Mouse (Mus musculus): ENCODE results near the gene Synpo2l. TPM values are rescaled to one million over a fixed set of nuclear protein-coding genes. Genes with fewer than 3 reads are reported as not detected.

The Synpo2l gene
- total RNA-seq, 2 experiments from 2014 or later: 0.35 to 0.57 TPM

DNA sequence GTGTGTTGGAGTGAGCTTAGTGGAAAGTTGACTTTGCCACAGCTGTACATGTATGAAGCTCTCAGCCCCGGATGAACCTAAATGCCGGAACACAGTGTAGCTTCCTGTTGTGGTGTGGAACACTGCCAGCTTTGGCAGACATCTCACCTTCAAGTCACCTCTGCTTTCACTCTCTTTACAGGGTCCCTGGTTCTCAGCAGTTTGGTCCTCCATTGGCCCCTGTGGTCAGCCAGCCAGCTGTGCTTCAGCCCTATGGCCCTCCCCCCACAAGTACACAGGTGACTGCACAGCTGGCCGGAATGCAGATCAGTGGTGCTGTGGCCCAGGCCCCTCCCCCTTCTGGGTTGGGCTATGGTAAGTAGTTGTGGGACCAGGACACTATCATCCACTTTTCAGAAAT is 14.3 kb upstream of the Synpo2l start:
- DNase-seq (ENCODE audit: low spot score in 2 of 2): no peak

DNA sequence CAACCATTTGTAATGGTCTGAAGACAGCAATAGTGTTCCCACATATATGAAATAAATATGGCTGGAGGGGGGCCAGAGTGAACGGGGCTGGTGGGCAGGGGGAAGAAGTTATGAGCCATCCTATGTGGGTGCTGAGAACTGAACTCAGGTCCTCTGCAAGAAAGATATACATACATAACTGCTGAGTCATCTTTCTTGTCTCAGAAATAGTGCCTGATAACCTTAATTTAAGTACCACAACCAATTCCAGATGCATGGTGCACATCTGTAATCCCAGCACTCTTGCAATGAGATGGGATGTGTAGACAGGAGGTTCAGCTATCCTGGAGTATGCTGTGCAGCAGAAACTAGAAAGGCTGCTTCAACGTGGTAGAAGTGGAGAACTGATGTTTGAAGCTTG is 13.6 kb upstream of the Synpo2l start:
- no peak for DNase-seq (ENCODE audit: low spot score in 2 of 2)

DNA sequence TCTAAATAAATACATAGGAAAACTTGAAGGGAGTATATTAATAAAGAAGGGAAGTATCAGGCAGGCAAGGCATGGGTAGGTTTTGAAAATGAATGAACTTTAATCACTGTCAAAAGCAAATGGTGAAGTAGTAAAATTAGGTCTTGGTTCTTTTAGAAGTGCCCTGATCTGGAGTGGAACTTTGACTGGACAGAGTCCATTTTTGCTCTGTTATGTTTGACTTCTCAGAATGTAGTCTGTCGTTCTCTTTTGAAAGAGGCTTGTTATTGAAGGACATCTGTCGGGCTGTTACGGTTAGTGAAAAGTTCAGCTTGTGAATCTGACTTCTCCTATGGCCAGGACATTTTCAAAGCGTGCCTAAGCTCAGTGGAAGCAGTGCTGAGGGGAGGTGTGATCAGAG is 9.8 kb upstream of the Synpo2l start:
- no peak for DNase-seq (ENCODE audit: low spot score in 2 of 2)

DNA sequence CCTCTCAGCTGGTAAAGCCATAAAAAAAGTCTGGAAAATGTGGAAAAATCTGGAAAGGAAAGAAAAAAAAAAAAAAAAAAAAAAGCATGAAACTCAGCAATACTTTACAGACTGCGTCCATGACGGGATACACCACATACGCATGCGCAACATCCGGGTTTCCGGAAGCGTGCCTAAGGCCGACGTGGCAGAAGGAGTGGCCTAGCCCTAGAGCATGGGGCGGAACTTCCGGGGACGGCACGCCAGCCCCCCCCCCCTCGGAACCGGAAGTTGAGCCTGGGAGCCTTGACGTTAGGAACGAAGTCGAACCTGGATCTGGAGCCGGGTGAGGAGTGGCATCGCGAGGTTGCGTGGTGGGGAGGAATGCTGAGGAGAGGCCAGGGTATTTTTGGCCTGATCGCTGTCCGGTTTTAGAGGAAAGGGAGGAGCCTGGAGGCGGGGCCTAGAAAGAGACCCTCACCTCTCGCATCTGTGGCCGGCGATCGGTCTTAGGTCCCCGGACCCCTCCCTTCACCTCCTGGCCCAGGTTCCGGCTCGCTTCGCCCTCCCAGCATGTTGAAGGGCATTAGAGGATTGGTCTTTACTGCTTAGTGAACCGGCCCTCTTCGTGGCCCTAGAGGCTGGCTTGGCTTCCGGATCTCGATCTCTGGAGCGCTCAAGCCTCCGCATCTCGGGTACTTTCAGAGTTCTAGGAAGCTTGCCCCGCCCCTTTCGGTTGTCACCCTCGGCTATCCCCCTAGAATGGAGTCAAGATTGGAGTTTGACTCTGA is 6.1 kb upstream of the Synpo2l start, which contains the start of gene Sec24c:
Sec24c (plus strand) TSS at position 245 of the 770 bp plus-strand sequence.
- peak; percentile 95 to 98 for DNase-seq (ENCODE audit: low spot score in 2 of 2)

DNA sequence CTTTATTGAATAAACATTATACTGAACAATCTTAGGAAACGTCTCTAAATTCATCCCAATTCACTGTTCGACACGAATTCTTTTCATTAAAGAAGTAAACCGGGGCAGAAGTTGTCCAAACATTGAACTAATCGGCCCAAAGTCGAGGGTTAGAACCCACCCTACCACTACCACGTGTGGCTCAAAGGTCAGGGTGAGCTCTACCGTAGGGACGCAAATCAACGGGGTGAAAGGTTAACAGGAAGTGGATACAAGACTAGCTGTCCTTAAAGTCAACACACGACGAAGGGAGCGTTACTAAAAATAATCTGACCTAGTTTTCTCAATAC is 5.5 kb upstream of the Synpo2l start:
- peak in 1 of 2 experiments; percentile 18 for DNase-seq (ENCODE audit: low spot score in 2 of 2)

DNA sequence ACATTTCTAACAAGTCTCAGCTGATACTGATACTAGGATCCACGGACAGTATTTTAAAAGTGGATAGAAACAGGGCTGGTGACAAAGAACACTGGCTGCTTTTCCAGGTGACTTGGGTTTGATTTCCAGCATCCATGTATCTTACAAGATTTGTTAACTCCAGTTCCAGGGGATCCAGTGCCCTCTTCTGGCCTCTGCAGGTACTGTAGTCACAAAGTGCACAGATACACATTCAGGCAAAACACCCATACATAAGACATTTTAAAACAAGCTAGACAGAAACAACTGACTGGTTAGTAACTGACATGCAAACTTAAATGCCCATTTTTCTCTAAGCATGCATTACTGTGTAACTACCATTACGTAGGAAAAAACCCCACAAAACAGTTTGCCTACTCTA is 4.8 kb upstream of the Synpo2l start:
- DNase-seq (ENCODE audit: low spot score in 2 of 2): no peak

DNA sequence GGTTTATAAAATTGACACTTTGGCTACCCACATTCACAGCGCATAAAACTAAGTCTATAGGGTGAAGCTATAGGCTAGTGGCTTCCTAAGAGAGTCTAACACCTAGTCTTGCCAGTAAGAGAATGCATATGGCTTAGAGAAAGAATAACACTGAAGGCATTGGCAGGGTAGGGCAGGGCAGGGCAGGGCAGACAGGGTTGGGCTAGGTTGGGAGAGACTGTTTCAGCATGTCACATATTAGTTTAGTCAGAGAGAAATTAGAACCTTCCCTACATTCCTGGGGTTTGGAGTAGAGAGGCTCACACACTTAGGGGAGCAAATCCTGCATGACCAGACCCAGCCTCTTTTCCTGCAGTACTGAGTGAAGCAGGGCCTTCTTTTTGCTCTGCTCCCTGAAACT is 685 bp downstream of the Synpo2l start:
- no peak for DNase-seq (ENCODE audit: low spot score in 2 of 2)

DNA sequence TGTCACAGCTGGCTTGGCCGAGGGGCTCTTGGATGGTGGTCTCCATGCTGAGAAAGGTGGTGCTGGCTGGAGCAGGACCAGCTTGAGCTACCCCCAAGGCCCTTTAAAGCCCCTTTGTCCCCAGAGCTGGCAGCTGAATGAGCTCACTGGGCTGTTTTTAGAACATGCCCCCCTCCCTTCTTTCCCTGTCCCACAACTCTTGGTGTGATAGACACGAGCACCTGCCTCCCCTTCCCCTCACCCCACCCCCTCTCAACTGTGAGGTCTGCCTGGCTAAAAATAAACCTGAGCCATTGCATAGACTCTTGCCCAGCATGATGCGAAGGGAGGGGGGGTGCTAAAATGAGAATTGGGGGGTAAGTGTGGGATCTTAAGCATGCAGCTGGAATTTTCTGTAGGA is 3.7 kb downstream of the Synpo2l start:
- no peak for DNase-seq (ENCODE audit: low spot score in 2 of 2)

DNA sequence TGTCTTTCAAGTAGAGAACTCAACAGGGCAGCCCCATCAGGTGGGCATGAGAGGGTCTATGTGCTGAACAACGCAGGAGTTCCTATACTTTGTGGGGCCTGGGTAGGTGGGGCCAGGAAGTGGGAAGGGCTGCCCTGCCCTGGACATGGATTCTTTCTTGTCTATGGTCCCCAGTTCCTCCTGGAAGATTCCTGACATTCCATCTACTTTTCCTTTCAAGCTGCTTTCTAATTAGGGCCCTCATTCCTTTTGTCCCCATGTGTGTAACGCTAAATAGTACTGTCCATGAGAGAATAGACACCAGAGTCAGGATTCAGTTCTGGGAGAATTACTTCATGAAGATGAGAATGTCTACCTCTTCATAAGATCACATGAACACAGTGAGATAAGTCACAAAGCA is 4.6 kb downstream of the Synpo2l start:
- DNase-seq (ENCODE audit: low spot score in 2 of 2): no peak

DNA sequence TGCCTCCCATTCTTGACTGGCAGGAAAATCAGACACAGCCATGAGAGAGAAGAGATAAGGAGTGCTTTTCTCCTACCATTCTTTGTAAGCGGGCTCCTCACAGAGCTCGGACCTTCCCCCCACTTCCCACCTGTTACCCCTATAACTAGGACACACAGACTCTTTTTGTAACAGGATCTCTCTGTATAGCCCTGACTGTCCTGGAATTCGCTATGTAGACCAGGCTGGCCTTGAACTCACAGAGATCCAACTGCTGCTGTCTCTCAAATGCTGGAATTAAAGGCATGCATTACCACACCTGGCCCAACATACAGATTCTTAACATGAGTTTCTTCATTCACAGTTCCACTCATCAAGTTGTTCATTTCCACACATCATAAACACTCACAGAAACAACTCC is 5.4 kb downstream of the Synpo2l start:
- no peak for DNase-seq (ENCODE audit: low spot score in 2 of 2)

DNA sequence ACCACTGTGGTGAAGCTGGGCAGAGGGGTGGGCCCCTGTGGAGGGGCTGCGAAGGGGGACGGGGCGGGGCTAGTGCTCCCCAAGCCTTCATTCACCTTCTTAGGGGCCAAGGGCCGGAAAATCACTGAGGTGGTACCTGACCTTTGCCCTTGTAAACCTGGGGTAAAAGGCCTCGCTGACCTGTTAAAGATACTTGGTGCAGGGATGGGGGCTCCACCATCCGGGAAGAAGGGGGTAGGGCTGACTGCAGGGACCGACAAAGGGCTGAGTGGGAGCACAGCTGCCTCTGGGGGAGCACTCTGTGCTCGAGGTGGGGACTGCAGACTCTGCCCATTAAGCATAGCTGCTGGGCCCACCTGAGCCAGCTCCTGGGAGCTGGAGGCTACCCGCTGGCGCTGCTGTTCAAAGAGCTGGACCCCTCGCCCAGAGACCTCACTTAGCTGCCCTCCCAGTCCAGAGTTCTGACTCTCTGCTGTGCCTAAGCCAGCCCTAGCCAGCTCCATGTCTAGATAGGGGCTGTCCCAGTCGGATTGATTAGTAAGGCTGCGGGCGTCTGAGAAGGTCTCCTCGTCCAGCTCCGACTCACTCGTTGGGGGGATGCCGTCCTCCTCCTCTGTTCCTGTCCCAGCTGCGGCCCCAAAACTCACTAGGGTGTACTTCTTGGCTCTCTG is 6.4 kb downstream of the Synpo2l start:
- peak in 1 of 2 experiments; percentile 45 for DNase-seq (ENCODE audit: low spot score in 2 of 2)

DNA sequence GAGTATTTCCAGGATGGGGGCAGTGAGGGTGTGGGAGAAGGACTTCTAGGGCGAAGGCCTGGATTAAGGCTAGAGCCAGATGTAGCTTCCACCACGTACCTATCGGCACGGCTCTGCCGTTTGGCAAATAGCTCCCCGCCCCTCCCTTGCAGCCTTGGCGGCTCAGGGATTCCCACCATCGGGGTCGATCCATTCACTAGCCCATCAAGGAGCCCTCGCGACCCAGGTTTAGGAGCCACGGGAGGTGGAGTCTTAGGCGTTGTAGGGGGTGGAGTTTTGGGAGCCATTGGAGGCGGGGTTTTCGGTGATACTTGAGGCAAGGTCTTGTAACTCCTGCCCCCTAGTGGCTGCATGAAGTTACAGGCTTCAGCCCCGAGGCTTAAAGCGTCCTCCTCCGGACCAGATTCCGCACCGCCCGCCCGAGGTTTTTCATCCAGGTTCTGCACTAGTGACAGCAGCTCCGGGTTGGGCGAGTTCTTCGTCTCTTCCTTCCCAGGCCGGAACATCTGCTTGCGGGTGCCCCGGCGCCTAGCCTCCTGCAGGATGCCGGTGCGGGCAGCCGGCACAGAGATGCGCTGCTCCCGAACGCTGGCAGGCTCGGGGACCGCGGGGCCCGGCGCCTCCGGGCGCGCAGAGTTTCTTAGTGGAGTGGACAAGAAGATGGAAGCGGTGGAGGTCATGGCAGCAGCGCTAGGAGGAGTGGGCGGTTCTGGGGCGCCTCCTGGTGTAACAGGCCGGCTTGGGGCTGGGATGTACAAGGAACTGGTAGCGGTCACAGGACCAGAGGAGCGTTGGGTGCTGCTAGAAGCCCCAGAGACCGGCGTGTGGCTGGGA is 7.1 kb downstream of the Synpo2l start:
- peak; percentile 93 to 97 for DNase-seq (ENCODE audit: low spot score in 2 of 2)

DNA sequence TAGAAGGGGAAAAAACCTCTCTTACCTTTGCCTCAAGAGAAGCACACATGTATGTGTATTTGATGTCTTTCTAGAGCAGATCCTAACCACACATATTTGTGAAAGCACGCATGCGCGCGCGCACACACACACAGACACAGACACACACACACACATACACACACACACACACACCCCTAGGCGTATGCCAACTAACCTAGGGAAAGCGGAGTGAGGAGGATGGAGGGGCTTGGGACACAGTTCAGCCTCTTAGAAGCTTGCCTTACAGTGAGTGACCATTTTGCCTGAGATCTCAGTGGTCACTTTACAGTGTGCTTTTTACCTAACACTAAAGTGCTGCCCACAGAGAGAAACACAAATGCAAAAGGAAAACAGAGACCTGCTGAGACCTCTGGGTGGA is 8.5 kb downstream of the Synpo2l start:
- DNase-seq (ENCODE audit: low spot score in 2 of 2): no peak

DNA sequence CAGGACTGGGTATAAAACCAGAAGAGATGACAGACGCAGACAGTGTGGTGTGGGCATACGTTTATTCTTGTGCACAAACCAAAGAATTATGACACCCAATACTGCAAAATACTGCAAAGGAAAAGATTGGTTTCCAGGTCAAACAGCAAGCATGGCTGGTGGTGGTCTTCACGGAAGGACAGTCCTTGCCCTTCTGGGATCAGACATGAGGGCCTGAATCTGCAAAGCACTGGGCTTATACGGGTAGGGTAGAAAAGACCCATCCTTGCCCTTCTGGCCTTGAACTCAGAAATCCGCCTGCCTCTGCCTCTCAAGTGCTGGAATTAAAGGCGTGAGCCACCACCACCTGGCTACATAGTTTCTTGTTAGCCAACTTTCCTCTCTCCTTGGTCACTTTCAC is 9.3 kb downstream of the Synpo2l start:
- DNase-seq (ENCODE audit: low spot score in 2 of 2): no peak

DNA sequence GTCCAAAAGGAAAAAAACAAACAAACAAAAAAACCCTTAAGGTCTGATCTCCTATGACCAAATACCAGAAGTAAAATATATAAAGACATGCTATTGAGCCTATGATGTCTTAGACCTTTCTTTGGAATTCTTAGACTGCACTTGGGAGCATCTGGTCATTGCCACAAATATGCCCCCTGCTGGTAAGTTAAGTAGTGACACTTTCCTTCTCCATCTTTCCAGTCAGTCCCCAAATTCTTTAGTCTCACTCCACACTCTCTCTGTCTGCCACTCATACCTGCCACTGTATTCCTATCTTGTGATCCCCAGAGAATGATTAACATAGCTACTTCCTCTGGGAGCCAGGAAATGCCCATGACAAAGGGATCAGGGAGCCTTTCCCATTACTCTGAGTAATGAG is 9.8 kb downstream of the Synpo2l start:
- peak in 1 of 2 experiments; percentile 66 for DNase-seq (ENCODE audit: low spot score in 2 of 2)

DNA sequence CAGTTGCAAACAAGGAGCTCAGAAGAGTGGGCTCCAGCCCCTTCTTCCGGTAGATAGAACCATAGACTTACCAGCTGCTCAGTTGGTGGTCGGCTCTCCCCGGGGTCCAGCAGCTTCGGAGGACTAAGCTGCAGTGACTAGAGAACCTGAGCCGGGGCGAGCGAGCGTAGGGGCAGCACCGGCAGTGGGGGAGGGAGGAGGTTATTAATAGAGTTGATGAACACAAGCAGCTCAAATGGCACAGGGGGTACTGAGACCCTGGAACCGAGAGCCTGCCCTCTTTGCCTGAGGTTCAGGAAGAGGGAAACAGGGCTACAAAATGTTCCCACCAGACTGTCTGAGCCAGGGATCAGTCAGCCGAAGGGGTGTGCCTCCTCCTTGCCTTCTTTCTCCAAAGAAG is 11.8 kb downstream of the Synpo2l start, which contains the start of gene Myoz1:
Myoz1 (minus strand) TSS at position 180 of the 400 bp plus-strand sequence.
- DNase-seq (ENCODE audit: low spot score in 2 of 2): no peak

DNA sequence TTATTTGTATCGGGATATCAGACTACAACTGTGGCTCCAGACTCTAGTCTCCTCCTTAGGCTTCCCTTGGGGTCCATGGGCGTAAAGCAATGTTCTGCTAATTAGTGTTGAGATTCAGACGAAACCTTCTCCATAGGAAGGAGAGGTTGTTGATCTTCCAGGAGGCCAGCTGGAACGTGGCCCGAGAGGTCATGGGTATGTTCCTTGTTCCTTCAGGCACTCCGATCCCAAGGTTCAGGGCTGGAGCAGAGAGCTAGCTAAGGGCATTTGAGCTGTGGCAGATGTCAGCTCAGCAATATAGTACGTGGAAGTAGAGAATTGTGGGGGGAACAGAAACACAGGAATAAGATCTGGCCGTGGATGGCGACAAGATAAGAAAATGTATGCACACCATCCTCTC is 12.4 kb downstream of the Synpo2l start:
- no peak for DNase-seq (ENCODE audit: low spot score in 2 of 2)

DNA sequence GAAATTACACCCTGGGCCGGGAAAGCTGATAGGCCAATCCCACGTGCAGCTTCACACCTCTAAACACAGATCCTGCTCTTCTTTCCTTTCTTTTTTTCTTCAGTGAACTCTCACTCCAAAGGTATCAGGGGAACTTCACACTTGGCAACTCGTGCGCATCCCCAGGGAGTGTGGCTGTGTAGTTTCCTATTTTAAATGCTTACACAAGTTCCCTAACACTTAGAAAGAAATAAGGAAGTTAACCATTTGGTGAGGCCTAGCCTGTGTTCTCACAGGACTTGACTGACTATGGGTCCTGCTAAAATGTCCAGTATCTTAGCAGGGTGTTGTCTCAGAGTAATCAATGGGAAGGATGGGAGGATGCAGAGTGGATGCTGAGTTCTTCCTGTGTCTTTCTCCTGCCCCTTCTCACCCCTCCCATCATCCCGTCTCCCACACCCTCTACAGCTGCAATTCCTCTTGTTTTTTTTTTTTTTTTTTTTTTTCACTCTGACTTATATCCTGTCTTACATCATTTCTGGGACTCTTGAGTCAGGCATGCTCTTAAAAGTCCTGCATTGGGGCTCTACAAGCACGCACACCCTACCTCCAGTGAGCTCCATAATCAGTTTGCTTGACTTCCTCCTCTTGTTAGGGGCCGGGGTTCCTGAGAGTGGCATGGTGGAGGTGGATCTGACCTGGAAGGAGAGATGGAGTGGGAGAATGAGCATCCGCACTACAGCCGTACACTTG is 13.3 kb downstream of the Synpo2l start:
- no peak for DNase-seq (ENCODE audit: low spot score in 2 of 2)

DNA sequence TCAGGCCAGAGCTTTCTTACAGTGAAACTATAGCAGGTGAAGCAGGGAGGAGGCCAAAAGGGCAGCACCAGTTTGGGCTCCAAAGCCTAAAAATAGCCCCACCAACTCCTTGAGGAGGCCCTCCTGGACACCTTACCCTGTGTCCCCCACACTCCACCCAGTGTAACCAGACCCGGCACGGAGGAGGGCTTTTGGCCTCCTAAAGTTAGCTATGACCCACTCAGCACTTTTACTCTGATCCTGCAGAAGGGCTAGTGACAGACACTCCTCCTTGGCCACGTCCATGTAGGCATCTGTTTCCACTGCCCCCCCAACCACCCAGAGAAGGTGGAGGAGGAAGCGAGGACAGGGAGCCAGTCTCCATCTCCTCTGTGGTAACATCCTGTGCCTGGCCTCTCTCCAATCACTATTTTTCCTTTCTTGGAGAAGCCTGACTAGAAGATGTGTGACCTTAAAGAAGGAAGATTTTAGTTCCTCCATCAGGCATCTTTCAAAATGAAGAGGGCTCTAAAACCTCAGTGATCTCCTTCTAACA is 16.4 kb downstream of the Synpo2l start:
- no peak for DNase-seq (ENCODE audit: low spot score in 2 of 2)

DNA sequence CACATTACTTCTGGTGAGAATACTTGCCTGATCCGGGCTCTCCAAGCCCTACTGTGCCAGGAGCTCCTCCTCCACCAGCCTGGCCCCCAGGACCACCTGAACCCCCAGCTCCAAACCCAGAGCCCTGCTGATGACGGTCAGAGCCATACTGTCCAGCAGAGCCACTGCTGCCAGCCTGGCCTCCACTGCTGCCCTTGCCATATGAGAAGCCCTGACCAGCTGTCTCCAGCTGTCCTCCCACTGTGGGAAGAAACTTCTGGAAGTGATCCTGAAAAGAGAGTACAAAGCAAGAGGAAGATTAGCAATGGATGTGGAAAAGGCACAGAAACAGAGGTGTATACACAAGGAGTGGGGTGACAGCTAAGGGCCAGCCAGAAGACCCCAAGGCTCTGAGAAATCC is 17.2 kb downstream of the Synpo2l start:
- DNase-seq (ENCODE audit: low spot score in 2 of 2): no peak

DNA sequence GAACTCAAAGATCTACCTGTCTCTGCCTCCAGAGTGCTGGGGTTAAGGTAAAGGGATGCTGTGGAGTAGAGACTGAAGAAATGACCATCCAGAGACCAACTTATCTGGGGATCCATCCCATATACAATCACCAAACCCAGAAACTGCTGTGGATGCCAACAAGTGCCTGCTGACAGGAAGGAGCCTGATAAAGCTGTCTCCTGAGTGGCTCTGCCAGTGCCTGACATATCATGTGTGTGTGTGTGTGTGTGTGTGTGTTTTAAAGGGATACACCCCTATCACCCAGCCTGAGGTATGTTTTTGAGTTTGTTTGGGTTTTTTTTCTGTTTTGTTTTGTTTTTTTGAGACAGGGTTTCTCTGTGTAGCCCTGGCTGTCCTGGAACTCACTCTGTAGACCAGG is 21.8 kb downstream of the Synpo2l start:
- DNase-seq (ENCODE audit: low spot score in 2 of 2): no peak
